Mouse (Mus musculus): ENCODE results near the gene Apba2.

DNA sequence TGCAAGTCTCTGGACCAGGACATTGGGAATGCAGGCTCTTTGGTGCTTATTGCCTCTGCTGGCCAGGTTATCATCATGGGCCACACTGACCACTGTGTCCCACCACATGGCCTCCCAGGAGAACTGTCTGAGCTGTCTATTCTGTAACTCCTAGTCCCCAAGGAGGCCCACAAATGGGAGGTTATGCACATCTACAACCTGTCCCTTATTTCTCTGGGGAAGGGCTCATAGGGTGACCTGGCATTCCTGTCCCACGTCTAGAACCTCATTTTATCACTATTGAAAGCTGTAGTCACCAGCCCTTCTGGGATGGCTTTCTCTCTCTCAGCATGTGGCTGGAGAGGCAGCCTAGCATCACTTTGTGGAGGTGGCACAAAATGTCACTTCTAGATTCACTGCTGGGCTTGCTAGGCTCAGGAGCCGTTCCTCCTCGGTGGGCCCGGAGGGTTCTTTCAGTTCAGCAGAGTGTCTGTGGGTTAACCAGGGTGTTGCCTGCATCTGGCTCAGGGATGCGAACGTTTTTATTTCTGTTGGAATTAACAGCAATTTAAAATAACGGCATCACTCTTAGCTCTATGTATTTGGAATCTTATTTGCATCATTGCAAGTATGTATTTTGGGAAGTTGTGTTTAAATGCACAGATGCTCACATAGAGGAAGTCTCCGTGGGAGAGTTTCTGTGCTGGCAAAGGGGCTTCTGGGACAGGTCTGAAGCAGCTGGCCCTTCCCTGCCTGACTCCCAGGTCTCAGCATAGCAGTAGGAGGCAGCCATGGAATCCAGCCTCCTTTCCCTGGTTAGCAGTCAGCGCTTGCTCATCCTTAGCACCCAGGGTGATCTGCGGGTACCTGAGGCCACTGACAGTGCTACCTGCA is 65.1 kb downstream of the Apba2 start:
- TF ChIP-seq POLR2A (IDR thresholded peaks at IDR 0.05; ENCODE audit: low read depth, low read length): no peak
- no peak for TF ChIP-seq CTCF (conservative IDR thresholded peaks at IDR 0.05; ENCODE audit: insufficient read depth, insufficient read length, low read depth, low read length)

All from kidney, adult 2 months (tissue).